Mouse (Mus musculus) liver (tissue): ENCODE results near the gene Stxbp4.

Source experiments
- DNase-seq: peaks from one replicate; pipeline ENCODE4 v3.0.0-alpha.2; 2020; ENCODE audit warnings: mixed read lengths

Gene Stxbp4

DNA sequence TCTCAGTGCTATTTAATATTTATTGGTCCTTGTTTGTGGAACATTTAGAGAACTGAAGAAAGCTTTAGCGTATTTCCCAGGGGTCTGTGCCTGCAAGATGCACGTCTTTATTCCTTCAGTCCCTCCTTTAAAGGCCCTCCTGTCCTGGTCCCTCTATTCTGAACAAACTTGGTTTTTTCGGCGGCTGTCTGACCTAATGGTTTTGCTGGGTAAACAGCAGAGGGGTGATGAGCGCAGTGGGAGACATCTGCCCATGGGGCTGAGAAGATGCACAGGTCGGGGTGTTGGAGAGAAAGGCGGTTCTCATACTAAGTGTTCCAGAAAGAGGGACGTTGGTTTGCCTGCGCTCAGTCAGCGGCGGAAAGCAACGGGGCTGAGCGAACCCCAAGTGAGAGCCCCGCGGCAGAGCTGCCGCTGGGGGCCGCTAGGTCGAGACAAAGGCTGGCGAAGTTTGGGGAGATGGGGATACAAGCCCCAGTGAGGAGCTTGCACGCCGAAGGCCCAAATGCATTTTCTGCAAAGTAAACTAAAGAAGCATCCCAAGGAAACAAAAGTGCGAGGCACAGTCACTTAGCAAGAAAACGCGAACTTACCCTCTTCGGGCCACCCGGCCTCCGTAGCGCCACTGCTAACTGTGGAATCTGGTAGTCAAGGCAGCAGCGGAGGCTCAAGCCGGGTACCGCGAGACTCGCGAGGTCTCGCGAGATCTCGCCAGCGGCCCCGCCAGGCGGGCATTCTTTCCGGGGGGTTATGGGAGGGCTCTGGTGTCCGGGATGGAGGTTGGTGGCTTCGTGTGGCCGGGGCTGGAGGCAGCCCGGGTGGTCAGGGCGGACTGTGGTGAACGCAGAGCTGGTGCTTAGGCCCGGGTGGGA, at the start of gene Stxbp4, which contains the start of gene Cox11:
Gene Stxbp4 (minus strand): TSS at position 645 of the 872 bp plus-strand sequence.
Gene Cox11 (plus strand): TSS at position 734 of the 872 bp plus-strand sequence.
- DNase-seq: peak; percentile 94

DNA sequence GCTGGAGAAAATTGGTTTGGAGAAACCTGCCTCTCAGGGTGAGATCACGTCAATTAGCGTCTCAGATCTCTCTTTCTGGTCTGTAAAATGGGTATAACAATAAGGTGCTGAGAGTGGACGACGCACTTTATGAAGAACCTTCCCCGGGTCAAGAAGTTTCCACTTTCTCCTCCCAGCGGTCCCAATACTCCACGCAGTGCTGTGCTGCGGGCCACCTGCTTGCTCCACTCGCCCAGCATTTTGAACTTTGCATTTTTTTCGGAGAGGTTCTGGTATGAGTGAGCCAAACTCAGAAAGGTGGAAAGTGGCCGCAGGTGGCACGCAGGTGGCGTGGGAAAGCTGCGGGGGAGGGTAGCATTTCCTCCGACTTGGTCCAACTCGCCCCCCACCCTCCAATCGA, 49.2 kb upstream of the Stxbp4 start:
- peak; percentile 36 for DNase-seq

DNA sequence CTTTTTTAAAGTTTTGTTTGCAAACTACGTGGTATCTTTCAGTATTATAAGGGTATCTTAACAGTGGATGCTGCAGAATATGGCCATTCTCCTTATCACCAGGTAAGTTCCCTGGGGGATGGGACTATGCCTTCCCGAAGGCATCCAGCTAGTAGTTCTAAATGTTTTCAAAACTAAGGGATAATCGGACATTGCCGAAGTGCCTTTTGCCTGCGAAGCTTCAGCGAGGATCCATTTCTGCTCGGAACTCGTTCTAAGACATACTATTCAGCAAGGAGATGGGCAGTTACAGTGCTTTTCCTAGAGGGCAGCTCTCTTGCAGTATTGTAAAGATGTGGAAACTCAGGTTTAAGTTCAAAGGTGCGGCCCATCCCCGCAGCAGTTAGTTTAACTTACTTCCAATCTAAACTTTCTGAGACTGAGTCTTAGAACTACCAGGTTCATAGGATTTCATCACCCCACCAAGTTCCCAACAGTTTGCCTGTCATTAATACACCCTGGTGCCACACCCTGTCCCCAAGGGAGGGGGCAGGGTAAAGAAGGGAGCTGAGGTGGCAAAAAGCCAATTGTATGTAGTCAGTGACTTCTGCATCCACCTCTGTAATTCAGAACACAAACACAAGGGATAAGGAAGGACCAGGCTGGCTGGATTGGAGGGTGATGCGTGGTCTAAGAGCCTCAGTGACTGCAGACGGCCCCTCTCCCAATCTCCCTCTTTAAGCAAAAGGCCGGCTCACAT, 48.6 kb upstream of the Stxbp4 start:
- peak; percentile 77 for DNase-seq

DNA sequence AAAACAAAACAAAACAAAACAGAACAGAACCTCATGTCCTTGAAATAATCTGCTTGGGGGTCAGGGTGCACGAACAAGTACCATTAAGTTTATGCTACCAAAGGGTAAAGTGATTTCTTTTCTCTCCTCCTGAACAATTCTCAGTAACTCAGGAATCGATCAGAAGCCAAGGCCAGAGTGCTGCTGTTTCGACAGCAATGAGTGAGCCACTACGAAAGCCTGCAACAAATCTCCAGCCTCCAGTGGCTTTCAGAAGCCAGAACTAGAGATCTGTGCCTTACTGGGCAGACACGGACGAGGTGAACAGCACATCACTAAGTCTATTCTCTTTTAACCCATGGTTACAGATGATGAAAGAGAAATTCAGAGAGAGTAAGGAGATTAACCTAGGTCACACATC, 47.3 kb upstream of the Stxbp4 start:
- no peak for DNase-seq

DNA sequence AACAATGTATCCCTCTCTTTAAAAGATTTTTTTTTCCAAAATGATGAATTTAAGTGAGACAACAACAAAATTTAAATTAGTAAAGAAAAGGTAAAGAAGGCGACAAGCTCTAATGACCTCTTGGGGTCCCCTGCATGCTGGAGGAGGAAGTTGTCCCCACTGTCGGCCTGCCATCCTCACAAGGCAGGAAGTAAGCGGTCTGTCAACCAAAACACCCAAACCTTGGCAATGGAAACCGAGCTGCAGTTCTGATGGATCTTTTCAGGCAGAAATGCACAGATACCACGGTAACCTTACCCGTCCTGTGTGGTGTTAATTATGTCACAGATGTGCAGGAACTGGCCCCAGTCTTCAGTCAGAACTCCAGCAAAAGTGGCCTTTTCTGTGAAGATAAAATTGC, 46.9 kb upstream of the Stxbp4 start:
- no peak for DNase-seq

DNA sequence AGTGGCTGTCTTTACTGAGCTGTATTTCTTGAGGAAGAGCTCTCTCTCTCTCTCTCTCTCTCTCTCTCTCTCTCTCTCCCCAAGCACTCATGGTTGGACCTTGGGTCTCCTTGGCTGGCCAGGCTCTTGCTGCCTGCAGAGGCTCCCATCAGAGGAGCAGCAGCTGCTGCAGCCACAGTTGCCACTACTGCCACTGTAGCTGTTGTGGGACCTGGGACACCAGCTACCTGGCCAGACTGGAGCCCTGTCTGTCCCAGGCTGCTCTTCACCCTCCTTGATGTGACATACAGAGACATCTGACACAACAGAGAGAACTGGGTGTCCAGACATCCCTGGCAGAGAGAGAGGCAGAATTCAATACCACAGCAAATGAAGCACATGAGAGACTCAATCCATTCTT, 43.3 kb upstream of the Stxbp4 start:
- DNase-seq: no peak

DNA sequence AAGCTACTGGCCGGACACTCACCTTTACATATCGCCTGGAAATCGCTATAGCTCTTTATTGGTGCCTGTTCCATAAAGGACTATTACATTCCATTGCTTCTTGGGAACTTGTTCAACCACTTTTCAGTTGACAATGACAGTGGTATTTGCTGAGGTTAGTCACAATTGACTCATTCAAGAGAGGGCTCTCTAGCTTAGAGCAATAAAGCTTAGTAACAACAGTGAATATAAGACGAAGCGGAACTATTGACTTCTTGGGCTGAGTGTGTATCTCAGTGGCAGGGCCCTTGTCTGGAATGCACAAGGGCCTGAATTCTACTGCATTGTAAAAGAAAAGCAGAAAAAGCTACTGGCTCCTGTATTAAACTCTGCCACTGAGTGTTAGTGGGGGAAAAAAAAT, 40.7 kb upstream of the Stxbp4 start:
- no peak for DNase-seq

DNA sequence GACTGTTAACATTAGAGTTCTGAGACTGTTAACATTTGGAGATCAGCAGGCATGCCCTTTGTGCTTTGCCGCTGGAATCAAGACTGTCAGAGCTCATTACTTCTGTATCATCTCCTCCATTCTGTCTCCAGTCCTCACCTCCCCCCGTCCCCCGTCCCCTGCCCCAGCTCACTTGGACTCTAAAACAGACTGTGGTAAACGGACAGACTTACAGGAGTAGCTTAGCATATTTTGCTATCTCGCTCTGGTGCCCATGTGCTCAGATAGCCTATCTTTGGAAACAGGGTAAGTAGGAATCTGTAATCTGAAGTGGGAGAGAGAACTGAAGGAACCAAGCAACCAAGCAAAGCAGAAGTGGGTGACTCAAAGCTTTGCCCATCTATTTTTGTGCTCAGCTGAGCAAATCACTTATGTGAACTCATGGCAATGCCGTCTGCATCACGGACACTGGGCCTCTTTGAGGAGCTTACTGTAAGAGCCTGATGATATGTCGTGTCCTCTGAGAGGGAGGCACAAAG, 39.9 kb upstream of the Stxbp4 start:
- DNase-seq: peak; percentile 18

DNA sequence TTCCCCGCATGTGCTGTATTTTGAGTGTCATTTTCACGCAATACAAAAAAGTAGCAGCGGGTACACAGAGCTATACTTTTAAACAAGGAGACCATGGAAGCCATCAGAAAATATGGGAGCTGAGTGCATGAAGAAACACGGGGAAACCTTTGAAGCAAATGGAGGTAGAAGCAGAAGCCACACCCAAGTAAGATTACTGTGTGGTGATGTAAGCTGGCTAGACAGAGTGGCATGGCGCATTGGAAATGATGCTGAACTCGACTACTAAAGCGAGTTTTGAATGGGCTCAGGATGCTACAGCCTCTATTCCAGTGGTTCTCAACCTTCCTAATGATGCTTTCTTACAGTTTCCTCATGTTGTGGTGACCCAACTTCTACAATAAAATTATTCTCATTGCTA, 39.1 kb upstream of the Stxbp4 start:
- DNase-seq: peak; percentile 32

DNA sequence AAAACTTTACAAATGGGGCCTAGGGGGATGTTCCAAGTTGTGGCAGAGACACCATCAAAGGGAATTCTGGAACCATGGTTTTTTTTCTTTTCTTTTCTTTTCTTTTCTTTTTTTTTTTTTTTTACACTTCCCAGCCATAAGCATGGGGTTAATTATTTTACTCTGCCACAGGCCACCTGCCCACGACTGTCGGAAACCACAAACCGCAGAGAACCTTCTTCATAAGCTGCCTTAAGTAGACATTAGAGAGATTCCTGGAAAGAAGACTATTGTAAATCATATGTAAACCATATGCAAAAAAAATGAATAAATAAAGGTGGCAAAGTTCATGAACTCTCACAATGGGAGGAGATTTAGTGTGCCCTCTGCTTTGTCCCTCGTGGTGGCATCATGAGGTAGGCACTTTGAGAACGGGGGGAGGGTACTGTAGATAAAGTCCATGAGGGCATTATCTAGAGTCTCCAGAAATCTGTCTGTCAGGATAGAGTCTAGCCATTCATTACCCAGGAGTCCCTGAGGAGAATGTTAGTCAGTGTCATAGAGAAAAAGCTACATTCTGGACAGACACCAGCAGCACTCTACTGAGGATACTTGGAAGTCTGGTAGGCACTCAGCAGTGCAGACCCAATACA, 37.7 kb upstream of the Stxbp4 start:
- peak; percentile 77 for DNase-seq

DNA sequence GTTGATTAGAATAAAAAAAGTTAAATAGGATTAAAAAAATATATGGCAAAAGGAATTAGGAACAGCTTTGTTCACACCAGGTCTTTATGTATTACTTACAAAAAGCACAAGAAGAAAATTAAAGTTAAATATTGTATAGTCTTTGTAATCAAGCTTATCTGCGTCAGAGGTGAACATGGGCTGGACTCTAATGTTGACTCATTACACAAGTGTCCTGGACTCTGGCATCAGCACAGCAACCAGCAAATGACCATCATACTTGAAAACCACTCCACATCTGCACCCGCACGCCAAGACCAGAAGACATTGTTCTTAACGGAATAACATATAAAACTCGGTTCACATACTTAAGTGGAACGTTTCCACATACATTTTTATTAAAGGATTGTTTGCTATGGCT, 29.4 kb upstream of the Stxbp4 start:
- DNase-seq: peak; percentile 24

DNA sequence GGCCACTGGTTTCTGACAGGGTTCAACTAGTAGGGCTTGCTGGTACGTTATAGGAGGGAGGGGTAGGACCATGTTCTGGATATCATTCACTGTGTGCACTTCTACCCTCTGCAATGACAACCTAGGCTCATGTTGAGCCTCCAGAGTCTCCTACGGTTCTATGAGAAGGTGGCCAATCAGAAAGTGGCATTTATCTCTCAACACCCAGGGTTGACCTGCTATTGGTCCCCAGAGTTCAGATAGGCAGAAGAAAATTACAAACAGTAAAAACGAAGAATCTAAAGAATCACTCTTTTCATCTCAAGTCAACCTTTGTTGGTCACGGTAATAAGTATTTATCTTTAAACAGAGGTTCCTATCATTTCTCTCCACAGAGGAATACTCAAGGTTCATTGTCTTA, 29.0 kb upstream of the Stxbp4 start:
- peak; percentile 64 for DNase-seq

DNA sequence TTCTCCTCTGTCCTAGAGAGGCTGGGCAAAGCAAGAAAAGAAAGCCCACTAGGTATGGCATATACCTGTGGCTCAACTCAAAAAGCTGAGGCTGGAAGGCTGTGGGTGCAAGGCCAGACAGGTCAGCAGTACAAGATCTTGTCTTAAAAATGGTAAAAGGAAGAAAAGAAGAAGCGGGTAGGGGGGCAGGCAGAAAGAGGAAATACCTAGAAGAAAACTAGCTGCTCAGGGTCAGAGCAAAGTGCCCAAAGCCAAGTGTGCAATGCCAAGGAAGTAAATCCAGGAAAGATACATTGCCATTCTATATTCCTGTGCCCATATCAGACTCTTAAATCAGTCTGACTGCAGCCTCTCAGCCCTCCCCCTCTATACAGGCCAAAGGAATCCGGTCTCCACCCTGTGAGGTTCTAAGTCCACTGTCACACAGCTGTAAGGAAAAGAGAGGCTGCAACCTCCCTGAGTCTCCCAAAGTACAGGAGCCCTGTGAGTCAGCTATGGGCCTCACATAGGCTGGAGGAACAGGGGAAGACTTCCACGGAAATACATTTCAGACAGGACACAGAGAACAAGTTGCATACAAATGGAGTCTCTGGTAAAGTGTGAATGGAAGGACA, 28.4 kb upstream of the Stxbp4 start:
- peak; percentile 71 for DNase-seq

DNA sequence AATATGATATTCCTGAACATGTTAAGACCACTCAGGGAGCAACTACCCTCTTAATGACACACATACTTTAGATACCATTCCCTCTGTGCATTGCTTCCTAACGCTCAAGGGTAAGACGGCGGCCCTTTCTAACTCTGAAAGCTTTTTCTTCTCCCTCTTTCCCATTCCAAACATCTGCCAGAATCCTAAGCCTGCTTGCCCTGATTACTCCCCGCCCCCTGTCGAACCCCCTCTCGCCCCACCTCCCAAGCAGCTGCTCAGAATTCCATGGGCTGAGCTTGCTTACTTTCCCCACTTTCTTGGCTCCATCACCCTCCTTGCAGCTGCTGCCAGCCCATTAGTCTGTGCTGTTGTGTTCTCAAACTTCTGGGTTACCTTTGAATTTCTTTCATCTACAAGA, 27.3 kb upstream of the Stxbp4 start:
- peak; percentile 54 for DNase-seq

DNA sequence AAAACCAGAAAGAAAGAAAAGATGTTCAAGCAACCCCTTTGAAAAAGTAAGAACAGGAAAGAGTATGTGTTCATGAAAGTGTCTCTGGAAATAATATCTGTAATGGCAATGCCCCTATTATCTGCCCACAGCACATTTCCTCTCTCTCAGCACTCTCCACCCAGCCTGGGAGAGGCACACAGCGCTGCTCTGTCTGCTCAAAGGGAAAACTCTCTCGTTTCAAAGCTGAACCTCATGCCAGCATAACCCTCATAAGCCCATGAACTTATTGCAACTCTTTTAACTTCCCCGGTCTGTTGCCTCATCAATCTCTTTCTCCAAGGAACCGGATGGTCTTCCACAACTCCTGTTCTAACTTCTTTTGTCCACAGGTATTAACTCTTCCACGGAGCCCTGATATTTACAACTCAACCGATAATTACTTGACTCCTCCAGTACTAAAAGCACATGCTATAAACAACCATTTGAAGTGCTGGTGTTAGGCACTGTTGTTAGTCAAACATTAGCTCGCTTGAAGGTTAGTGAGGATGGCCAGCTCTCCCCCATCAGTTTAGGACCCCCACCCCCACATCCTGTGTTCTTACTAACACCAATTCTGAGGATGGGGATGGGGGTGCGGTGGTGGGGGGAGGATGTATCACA, 26.6 kb upstream of the Stxbp4 start:
- peak; percentile 87 for DNase-seq

DNA sequence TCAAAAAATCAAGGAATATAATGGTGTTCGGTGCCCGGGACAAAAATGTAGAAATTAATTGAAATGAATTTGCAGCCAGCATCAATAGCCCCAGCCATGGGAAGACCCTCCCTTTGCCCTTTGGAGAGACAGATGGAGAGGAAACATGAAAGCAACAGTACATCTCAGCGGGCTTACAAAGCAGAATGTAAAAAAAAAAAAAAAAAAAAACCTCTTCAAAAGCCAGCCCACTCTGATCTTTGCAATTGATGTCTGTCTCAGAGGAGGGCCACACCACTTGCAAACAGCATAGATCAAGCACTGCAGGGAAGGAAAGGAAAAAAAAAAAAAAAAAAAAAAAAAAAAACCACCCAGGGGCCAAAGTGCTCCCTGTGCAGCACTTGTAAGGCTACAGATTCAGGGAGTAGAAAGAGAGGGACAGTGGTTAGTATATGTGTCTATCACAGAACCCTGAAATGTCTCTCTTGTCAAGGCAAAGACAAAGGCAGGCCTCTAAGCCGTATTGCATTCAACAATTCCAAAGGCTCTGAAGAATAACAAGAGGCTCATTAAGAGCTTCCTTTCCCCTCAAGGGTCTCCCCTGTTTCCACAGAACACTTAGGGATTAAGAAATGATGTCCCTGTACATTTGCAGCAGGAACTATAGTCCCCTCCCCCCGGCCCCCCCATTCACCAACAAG, 25.9 kb upstream of the Stxbp4 start:
- DNase-seq: no peak

DNA sequence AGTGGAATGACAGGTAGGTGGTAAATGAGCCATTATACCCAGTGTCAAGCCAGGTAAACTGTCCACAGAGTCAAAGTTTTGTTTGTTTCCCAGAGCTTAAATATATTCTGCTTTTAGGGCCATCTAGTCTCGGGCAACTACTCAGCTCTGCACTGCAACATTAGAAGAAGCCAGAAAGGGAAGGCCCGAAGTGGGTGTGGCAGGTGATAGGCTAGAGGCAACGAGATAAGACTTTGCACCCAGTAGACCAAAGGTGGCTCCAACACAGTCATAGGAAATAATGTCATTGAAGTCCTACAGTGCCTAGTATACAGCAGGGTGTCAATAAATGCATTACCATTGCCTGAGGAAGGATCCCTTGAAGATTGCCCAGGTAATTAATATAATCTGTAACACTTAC, 25.2 kb upstream of the Stxbp4 start:
- DNase-seq: peak; percentile 89

DNA sequence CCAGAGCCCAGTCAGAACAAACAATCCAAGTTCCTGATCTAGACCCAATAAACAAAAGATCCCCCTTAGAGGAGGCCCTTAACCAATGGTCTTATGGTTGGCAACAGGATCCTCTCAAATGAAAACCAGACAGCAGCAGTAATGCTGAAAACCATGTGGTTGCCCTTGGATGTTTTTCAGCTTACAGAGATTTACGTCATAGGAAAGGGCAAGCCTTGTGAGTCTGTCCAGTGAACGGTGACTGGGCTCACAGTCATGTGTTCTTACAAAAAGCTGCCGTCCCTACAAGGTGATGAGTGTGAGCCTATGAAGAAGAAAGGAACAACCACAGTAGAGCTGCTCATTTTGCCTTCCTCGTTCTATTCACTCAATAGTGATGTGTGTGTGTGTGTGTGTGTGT, 22.8 kb upstream of the Stxbp4 start:
- DNase-seq: no peak

DNA sequence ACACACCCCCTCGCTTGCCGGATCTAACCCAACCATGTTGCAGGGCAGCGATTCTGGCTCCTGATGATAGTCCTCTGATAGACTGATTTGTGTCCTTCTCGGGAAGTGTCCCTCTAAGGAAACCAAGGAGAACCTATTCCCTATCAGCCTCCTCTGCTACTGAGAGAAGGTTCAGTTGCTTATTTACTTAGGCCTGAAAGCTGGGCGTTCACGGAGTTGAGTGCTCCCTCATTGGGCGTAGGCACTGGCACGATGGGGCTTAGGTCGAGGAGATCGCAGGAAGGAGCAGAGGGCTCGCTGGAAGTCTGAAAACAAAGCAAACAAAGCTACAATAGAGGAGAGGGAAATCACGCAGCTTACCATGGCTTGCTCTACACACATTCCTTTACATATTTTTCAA, 19.6 kb upstream of the Stxbp4 start:
- DNase-seq: no peak

DNA sequence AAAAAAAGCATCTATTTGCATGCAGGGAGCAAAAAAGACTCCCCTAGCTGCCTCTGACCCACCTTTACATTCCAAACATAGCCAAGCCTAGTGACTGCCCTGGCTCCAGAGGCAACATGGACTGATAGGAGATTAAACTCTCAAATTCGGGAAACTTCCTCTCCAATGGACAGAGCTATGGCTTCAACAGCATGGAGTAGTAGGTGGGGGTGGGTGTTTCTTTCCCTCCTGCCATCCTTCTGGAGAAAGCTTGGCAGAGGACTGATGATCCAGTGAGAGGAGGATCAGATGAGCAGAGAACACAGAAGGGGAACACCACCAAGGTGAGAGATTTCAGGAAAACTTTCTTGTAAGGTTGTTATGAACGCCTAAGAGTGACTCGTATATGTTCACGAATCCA, 14.7 kb upstream of the Stxbp4 start:
- no peak for DNase-seq

DNA sequence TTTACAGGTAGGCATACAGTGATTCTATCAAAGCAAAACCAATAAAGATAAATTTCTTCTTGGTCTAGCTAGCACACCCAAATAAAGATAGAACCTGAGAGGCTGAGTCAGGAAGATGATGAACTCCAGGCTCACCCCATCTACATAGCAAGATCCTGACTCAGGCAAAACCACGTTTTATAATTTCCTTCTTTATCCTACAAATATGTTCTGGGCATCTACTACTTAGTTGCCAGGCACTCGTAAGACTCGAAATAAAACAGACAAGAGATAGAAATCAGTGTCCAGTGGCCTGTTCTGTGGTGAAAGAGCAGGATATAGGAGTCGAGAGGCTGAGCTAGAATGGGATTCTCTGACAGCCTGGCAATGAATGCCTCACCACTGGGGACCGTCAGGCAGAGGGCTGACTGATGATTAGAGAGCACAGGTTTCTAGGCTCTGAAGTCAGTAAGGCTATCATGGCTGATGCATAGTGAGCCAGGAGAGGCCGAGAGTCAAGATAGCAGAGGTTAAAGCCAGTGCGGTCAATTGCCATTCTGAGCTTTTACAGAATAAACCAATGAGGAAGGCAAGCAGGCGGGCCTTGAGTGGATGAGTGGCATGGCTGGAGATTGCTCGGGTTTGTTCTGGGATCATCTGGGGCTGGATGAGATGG, 12.5 kb upstream of the Stxbp4 start:
- no peak for DNase-seq
